Mouse (Mus musculus) ES-Bruce4 (cell line): Measurements from ENCODE around the gene Frem2. TPM values are rescaled to one million over a fixed set of nuclear protein-coding genes. Genes with fewer than 3 reads are reported as not detected.
A peak's percentile ranks its signal among the peaks of the same experiment; 100 is the strongest.

ENCODE experiments used
- H3K27ac ChIP-seq: 2 replicates; pipeline ENCODE4 v1.5.1; 2012; ENCODE audit warnings: low read length, inconsistent platforms; ENCODE audit not compliant: insufficient read depth
- H3K27me3 ChIP-seq: 2 replicates; pipeline ENCODE4 v1.6.1; 2012; ENCODE audit warnings: mild to moderate bottlenecking, low read length, inconsistent platforms; ENCODE audit not compliant: control insufficient read depth, poor library complexity, insufficient read depth, severe bottlenecking
- H3K36me3 ChIP-seq: 2 replicates; pipeline ENCODE4 v1.6.1; 2012; ENCODE audit warnings: inconsistent platforms, mild to moderate bottlenecking, low read length, moderate library complexity; ENCODE audit not compliant: control insufficient read depth, poor library complexity, insufficient read depth, severe bottlenecking
- H3K4me1 ChIP-seq: one replicate; pipeline ENCODE4 v1.8.1; 2011; ENCODE audit warnings: low read length; ENCODE audit not compliant: control insufficient read depth, insufficient read depth
- H3K4me3 ChIP-seq: 2 replicates; pipeline ENCODE4 v1.5.1; 2011; ENCODE audit warnings: low read depth, mild to moderate bottlenecking, low read length
- H3K9ac ChIP-seq: 2 replicates; pipeline ENCODE4 v1.6.1; 2012; ENCODE audit warnings: low read depth, mild to moderate bottlenecking, inconsistent platforms; ENCODE audit not compliant: poor library complexity, severe bottlenecking
- H3K9me3 ChIP-seq: replicated peaks from 2 replicates; pipeline ENCODE4 v1.6.1; 2012; ENCODE audit warnings: mild to moderate bottlenecking, low read length, inconsistent platforms; ENCODE audit not compliant: control insufficient read depth, poor library complexity, insufficient read depth, severe bottlenecking
- CTCF ChIP-seq: IDR thresholded peaks from one replicate; pipeline ENCODE4 v1.8.1; 2011; ENCODE audit warnings: low read depth, low read length
- EP300 ChIP-seq: IDR thresholded peaks from 2 replicates; pipeline ENCODE4 v1.6.1; 2011; ENCODE audit warnings: low read depth, low read length; ENCODE audit not compliant: insufficient read depth
- POLR2A ChIP-seq: IDR thresholded peaks from one replicate; pipeline ENCODE4 v1.8.1; 2011; ENCODE audit warnings: low read length; ENCODE audit not compliant: insufficient read depth
- polyA plus RNA-seq: library from polyadenylated mRNA; stranded (reverse); fragments of >200 nt; gene quantifications from 2 replicates; pipeline ENCODE4 v1.2.4, GENCODE M21; 2011; ENCODE audit warnings: low read depth; ENCODE audit not compliant: missing spikeins, insufficient read depth, insufficient read length

The Frem2 gene
- polyA plus RNA-seq, 1 experiment: 29.2 TPM

- Histone ChIP-seq H3K4me3 (no peak overlapping the region), H3K9me3 (no peaks in the 10 kb centered on the region), H3K9ac (no peak overlapping the region), H3K4me1 (no peaks in the 10 kb centered on the region), H3K27ac (no peak overlapping the region), H3K27me3 (no peaks in the 10 kb centered on the region), H3K36me3 (no peaks in the 10 kb centered on the region)
- TF ChIP-seq CTCF (no peak), POLR2A (no peak), EP300 (no peak)
Measured at GRCm38 (mm10) chr3:53530305-53530704, 126.8 kb downstream of the Frem2 start.

DNA sequence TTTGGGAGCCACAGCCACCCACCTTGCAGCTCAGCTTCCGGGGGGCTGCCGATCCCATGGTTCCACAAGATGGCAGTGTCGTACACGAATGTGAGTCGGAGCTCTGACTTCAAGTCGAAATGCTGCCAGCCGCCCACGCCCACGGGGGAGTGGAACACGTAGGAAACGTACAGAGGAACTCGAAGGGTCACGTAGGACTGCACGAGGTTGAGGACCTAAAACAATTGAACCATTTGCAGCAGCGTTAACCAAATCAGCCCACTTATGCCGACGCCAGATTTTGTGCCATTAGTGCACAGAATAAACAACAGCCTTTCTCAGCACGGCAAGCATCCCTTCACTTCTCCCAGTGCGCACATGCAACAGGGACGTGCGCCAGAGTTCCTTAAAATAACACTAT is 131.4 kb downstream of the Frem2 start:
- Histone ChIP-seq H3K4me1 (no peaks in the 10 kb centered on the region), H3K27me3 (no peaks in the 10 kb centered on the region), H3K27ac (no peak overlapping the region), H3K9ac (no peak overlapping the region), H3K9me3 (no peaks in the 10 kb centered on the region), H3K36me3 (no peaks in the 10 kb centered on the region), H3K4me3 (peak overlapping the region; percentile 27)
- TF ChIP-seq POLR2A: no peak
- TF ChIP-seq CTCF: peak; percentile 83

- Histone ChIP-seq H3K4me1 (no peaks in the 10 kb centered on the region), H3K27me3 (no peaks in the 10 kb centered on the region), H3K27ac (no peak overlapping the region), H3K36me3 (no peaks in the 10 kb centered on the region), H3K4me3 (no peak overlapping the region), H3K9me3 (no peaks in the 10 kb centered on the region), H3K9ac (no peak overlapping the region)
- TF ChIP-seq EP300: no peak
- TF ChIP-seq CTCF: no peak
- TF ChIP-seq POLR2A: no peak
Measured at GRCm38 (mm10) chr3:53522794-53523193, 134.4 kb downstream of the Frem2 start.

GRCm38 (mm10) chr3:53514221-53515065 is 142.7 kb downstream of the Frem2 start:
- no peak overlapping the region for H3K9ac ChIP-seq
- H3K27me3 ChIP-seq: no peaks in the 10 kb centered on the region
- no peaks in the 10 kb centered on the region for H3K9me3 ChIP-seq
- H3K4me1 ChIP-seq: no peaks in the 10 kb centered on the region
- no peak overlapping the region for H3K27ac ChIP-seq
- TF ChIP-seq CTCF (no peak), EP300 (no peak), POLR2A (no peak)
- no peaks in the 10 kb centered on the region for H3K36me3 ChIP-seq
- no peak overlapping the region for H3K4me3 ChIP-seq

DNA sequence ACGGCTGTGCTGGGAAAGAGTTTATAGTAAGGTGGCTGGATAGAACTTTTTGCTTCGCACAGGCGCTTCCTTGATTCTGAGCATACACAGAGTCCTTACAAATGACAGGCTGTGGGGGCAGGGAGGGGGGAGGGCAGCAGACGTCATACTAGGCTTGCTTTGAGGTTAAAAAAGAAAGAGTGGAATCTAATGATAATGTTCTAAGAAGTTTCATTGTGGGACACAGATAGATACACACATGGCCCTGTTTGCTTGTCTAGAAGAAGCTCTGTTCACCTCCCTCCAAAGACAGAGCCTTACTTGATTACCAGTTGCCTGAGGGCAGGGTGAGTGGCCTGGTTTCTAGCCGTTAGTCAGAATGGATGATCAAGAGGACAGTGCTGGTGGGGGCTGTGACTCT is 144.1 kb downstream of the Frem2 start:
- H3K27ac ChIP-seq: no peak overlapping the region

GRCm38 (mm10) chr3:53502428-53502827 is 154.7 kb downstream of the Frem2 start:
- no peaks in the 10 kb centered on the region for H3K4me1 ChIP-seq
- no peaks in the 10 kb centered on the region for H3K36me3 ChIP-seq
- no peaks in the 10 kb centered on the region for H3K9me3 ChIP-seq
- H3K4me3 ChIP-seq: no peak overlapping the region
- no peaks in the 10 kb centered on the region for H3K27me3 ChIP-seq
- H3K27ac ChIP-seq: no peak overlapping the region
- no peak overlapping the region for H3K9ac ChIP-seq
- TF ChIP-seq POLR2A (no peak), CTCF (peak; percentile 8), EP300 (no peak)

More for the DNA sequence above, 144.1 kb downstream of the Frem2 start:
- H3K36me3 ChIP-seq: no peaks in the 10 kb centered on the region
- H3K9me3 ChIP-seq: no peaks in the 10 kb centered on the region
- H3K4me3 ChIP-seq: no peak overlapping the region
- no peak for TF ChIP-seq CTCF
- no peak for TF ChIP-seq EP300
- no peak for TF ChIP-seq POLR2A
- H3K4me1 ChIP-seq: no peaks in the 10 kb centered on the region
- H3K27me3 ChIP-seq: no peaks in the 10 kb centered on the region
- no peak overlapping the region for H3K9ac ChIP-seq
